Mouse (Mus musculus): ENCODE data around the gene Gm4881.

Gm4881 gene

DNA sequence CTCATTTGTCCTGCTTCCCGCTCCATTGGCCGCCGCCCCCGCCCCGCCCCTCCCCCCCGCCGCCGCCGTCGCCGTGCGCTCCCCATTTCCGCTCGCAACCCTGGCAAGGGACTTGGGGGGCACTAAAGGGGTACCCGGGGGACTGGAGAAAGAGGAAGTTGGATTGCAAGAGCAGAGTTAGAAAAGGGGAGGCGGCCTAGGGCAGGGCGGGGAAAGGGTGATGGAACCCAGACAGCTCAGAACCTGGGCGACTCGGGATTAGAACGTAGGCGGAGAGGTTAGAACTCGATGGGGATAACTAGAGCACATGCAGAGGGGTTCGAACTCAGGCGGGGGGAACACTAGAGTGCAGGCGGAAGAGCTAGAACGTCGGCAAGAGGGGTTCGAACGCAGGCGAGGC lies 10.2 kb upstream of the Gm4881 start:
- peak in 1 of 2 experiments; percentile 27 for DNase-seq (ENCODE audit: low spot score in 2 of 2)

DNA sequence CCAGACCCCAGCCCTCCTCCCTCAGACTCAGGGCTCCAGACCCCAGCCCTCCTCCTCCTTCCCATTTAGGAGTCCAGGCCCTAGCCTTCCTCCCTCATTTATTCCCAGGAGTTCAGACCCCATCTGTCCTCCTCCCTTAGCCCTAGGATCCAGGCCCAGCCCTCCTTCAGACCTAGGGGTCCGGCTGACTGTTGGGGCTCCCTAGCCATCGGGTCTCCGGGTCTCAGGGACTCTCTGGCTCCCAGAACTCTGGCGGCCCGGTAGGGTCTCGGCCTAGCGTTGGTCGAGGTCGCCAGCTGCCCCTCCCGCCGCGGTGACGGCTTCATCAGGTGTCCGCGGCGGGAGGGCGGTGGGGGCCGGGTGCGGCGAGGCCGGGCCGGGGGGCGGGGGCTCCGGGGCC lies 9.7 kb upstream of the Gm4881 start:
- DNase-seq (ENCODE audit: low spot score in 2 of 2) = peak in 1 of 2 experiments; percentile 19

DNA sequence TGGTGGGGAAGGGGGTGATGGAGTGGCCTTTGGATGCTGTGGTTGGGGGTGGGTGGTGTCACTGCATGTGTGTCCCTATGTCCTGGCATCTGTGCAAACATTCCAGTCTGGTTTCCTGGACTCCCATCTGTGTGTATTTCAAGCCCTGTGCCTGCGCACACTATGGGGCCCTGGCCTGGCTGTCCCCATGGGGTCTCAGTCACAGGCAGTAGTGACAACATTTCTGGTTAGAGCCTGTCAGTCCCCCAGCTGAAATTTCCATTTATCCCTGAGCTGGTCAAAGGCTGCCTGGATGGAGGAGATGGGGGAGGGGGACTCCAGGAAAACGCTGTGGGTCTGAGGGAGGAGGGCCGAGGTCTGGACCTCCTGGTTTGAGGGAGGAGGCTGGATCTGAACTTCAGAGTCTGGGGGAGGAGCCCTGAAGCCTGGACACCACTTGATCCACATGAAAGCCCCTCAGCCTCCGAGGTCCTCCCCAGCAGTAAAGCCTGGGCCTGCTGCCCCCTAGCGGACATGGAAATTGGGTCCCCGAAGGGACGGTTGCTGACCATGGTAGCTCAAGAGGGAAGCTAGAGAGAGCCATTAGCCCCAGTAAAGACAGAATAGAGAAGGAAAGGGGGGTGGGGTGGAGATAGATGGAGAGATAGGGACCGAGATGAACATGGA lies 5.8 kb upstream of the Gm4881 start:
- peak in 1 of 2 experiments; percentile 74 for DNase-seq (ENCODE audit: low spot score in 2 of 2)

DNA sequence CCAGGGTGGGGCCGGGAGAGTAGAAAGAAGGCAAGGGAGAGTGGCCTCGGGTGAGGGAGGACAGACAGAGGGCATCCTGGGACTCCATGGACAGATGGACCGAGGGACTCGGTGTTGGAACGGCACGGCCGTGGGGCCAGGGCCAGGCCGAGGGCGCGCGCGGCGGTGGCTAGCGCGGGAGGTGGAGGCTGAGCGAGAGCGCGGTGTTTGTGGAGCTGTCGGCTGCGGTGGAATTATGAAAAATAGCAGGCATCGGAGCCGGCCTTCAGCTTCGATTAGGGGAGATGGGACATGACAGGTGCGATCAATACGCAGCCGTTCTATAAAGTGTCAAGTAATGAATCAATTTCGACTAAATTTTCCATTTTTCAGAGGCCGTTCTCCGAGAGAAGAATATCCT lies 4.5 kb upstream of the Gm4881 start:
- no peak for DNase-seq (ENCODE audit: low spot score in 2 of 2)

DNA sequence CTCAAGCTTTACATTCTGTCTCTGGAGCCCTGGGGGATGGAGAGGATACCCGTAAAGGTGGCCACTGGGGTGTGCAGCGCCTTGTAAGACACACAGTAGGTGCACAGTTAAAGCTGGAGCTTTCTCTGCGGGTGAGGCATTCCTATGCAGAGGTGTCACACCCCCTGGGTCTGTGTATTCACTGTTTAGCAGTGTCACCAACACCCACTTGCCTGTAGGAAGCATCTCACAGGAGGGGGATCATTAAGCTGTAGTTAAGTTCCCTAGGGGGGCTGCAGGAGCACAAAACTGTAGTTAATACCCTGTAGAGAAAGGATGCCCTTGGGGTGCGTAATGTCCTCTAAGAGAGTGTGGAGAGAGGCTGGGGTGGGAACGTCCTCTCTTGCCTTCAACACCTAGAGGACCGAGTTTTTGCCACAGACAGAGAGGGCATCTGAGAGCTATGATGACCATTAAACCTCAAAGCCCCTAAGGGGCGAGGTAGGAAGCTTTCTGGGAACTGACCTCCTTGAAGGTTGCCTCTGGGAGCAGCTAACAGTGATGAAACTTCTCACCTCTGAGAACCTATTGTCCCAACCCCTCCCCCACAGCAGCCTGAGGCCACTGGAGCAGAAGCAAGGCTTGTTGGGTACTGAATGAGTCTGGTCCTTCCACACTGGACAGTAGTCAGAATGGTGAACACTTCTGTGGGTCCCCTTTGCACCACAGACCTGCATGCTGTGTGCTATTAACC lies 3.2 kb upstream of the Gm4881 start:
- no peak for DNase-seq (ENCODE audit: low spot score in 2 of 2)

DNA sequence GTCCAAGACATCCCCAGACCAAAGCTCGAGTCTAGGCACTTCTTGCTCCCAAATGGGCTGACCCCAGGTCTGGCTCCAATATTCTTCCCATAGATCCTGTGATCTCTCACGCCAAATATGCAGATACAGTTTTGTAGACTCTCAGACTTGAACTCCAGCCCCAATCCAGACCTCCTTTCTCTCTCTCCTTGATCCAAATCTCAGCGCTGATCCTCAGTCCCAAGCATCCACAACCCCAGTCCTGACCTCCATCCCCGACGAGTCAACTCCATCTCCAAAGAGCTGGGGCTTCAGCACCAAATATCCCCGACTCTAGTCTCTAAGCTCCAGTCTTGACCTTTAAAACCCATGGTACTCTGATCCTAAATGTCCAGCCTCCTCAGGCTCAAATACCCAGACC lies 653 bp downstream of the Gm4881 start:
- no peak for DNase-seq (ENCODE audit: low spot score in 2 of 2)

DNA sequence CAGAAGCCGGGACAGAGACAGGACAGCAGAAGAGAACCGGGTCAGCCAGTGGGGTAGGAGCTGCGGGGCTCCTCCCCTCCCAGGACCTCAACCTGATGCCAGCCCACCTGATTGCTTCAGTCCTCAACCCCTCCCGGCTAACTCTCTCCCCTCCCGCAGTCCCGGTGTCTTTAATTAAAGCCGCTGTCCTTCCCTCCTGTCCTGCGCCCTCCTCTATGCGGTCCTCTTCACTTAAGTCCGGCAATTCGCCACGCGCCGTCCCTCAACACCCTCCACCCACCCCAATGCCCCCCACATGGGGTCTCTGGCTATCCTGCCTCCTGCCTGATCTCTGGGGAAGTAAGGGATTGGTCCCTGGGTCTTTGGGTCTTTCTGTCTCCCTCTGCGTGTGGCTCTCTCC lies 12.6 kb downstream of the Gm4881 start:
- DNase-seq (ENCODE audit: low spot score in 2 of 2) = no peak

DNA sequence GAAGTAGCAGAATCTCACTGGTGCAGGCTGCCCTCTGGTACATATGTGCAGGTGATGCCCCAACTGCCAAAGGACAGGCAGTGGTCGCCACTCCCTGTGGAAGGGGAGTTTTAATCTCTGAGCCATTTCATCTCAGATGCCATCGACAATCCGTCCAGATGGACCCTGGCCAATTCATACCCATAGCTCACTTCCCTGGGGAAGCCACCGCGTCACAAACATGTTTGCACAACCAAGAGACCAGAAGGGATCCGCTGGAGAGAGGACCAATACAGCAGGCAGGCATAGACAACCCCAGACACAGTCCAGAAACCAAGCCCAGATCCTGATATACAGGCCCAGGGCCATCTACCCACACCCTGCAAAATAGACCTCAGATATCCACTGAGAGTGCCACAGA lies 13.8 kb downstream of the Gm4881 start:
- DNase-seq (ENCODE audit: low spot score in 2 of 2) = no peak

DNA sequence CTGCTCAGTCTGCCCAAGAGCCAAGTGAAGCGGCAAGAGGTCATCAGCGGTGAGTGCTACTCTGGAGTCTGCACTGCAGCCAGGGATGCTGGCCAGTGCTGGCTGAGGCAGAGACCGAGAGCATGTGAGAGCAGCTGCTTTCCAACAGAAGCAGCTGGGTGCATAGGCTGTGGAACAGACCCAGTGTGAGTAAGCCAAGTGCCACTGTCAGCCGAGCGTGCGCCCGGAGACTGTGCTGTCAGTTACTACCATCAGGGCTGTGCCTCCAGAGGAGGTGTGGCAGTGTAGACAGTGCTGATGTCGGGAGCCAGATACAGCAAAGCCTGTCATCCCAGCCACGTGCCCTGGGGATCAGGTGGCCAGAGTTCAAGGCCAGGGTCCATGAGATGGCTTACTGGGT lies 24.6 kb downstream of the Gm4881 start:
- peak in 1 of 2 experiments; percentile 46 for DNase-seq (ENCODE audit: low spot score in 2 of 2)

DNA sequence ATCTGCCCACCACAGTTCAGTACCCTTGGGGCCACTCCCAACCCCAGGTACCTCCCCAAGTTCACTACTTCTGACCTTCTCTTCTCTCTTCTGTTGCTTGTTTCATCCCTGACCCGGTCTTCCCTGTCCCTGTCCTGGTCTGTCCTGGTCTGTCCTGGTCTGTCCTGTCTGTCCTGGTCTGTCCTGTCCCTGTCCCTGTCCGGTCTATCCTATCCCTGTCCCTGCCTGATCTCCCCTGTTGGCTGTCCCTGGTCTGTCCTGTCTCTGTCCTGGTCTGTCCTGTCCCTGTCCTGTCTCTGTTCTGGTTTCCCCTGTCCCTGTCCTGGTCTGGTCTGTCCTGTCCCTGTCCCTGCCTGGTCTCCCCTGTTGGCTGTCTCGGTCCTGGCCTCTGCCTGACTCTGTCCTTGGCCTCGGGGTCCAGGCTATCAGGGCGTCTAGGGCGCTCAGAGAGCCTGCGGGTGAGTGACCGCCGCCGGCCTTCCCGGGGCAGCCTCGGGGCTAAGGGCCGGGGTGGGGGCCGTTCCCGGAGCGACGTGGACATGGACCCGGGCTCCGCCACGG lies 25.5 kb downstream of the Gm4881 start:
- DNase-seq (ENCODE audit: low spot score in 2 of 2) = no peak

DNA sequence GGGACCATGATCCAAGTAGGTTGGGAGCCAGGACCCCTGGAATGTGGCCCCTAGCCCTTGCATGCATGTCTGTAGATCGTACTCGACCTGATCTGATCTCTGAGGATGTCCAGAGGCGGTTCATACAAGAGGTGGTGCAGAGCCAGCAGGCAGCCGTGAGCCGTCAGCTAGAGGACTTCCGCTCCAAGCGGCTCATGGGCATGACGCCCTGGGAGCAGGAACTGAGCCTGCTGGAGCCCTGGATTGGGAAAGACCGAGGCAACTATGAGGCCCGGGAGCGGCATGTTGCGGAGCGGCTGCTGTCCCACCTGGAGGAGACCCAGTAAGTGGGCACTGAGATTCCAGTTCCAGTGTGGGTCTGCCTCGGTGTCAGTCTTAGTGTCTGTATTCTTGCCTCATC lies 31.8 kb downstream of the Gm4881 start:
- DNase-seq (ENCODE audit: low spot score in 2 of 2) = no peak

DNA sequence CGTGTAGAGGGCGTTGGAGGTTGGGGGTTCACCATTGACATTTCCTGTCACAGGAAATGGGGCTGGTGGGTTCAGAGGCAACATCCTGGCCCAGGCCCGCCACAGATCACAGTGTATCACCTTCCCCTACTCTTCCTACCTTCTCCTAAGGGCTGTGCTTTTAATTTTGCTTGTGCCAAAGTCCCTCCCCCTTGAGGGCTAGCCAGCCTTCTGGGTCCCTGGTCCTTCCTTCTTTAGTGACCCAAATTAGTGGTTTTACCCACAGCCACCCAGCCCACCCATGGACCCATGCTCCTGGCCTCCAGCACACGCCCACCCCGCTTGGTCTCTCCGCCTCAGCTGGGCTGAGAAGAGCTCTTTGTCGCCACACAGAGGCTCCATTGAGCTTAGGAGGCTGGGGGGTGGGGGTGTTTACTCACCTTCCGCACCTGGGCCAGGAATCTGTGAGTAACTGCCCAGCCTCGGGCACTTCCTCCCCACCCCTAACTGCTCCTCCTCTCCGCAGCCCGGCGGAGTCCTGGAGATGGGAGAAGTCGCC lies 37.0 kb downstream of the Gm4881 start:
- DNase-seq (ENCODE audit: low spot score in 2 of 2) = no peak

DNA sequence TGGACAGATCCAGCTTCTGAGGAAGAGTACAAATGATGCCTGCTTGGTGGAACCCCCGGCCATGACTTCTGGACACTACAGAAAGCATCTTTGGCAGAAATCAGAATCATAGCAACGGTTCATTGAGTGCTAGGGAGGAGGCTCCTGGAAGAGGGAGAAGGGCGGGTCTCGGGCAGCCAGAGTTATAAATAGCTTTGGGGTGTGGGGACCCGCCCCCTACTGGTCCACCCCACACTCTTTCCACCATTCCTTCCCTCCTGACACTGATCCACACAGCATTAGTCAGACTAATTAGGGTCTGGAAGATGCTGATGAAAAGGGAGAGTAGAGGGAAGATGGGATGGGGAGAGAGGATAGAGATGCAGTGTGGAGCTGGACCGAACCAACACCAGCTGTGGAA lies 37.7 kb downstream of the Gm4881 start:
- DNase-seq (ENCODE audit: low spot score in 2 of 2) = no peak

DNA sequence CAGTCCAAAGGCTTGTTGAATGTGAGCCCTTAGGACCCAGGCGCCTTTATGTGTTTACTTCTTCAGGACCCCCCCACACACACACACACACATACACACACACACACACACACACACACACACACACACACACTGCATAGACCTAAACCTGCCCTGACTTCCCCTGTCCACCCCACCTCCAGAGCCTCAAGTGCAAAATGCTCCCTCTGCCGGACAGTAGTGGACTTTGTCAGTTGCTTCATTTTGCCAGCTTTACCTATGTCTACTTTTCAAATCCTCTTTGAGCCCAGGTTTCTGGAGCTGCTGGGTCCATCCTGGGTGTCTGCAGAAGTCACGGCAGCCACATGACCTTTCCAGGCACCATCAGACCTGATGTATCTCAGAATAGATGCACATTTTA lies 39.4 kb downstream of the Gm4881 start:
- DNase-seq (ENCODE audit: low spot score in 2 of 2) = peak in 1 of 2 experiments; percentile 68

DNA sequence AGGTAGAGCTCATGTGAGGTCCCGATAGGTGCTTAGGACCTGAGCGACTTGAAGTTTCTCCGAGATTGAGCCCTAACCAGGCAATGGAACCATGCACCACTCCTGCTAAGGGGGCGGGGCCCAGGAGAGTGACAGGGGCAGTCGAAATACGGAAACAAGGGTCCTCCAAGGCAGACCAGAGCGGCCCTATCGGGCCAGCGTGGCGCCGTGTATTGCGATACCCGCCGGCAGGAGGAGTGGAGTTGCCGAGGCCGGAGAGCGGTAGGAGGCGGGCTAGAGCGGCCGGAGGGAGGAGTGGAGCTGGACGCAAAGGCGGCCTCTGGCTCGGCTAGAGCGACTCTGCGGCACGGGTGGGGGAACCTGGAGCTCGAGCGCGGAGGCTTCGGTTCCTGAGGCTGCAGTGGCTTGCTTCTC lies 40.2 kb downstream of the Gm4881 start:
- DNase-seq (ENCODE audit: low spot score in 2 of 2) = peak; percentile 98

DNA sequence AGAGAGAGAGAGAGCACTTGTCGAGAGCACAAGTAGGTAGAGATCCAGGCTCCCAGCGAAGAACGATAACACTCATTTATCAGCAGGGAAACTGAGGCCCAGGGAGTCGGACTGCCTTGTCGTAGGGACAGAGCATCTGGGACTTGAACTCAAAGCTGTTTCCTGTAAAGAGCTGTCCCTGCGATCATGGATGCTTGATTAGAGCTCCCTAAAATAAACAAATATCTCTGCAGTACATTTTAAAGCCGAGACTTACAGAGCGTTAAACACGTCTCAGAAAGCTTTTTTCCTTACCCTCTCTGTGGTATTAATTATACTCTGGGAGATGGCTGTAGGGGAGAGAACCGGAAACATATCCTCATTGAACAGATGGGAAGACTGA lies 40.9 kb downstream of the Gm4881 start:
- no peak for DNase-seq (ENCODE audit: low spot score in 2 of 2)

DNA sequence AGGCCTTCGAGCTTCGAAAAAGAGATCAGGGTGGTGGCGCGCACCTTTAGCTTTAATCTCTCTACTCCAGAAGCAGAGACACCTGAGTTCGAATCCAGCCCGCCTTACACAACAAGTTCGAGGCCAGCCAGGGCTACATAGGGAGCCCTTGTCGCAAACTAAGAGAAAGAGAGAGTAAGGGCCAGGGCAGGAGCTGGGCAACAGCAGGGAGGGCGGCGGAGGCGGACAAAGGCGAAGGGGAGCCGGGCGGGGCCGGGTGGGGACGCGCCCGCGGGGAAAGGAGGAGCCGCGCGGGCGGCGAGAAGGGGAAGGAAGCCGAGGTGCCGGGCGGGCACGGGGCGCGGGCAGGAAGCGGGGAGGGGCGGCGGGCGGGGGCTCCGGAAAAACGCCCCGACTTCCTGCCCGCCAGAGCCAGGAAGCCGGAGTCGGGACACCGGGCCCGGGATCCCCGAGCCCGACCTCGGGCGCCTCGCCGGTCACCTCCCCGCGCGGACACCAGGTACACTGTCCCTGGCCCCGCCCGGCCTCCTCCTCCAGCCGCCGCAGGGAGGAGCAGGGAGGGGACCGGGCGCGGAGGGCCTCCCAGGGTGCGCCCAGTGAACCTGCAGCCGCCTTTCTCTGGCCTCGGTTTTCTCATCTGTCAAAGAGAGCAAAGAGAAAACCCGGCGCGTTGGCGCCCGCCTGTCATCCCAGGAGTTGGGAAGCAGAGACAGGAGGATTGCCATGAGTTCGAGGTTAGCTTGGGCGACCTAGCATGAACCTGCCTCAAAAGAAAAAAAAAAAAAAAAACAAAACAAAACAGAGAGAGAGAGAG lies 41.5 kb downstream of the Gm4881 start, which contains the start of gene Arhgef1:
Gene Arhgef1, plus strand, starts transcription at position 283 of the 814 bp plus-strand sequence.
- DNase-seq (ENCODE audit: low spot score in 2 of 2) = peak; percentile 41 to 49

DNA sequence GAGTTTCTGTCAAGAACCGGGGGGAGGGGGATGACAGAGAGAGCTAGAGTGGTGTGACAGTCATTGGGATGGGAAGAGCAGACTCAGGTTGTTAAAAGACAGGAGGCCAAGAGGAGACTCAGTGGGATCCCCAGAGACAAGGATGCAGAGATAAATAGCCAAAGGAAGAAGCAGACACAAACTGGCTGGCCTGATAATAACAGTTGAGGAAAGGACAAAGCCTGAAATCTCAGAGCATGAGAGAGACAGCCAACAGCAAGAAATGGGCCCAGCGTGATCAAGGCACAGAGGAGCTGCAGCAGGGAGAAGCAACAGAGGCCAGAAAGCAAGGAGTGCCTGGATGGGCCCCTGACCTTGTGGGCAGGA lies 42.0 kb downstream of the Gm4881 start:
- no peak for DNase-seq (ENCODE audit: low spot score in 2 of 2)

DNA sequence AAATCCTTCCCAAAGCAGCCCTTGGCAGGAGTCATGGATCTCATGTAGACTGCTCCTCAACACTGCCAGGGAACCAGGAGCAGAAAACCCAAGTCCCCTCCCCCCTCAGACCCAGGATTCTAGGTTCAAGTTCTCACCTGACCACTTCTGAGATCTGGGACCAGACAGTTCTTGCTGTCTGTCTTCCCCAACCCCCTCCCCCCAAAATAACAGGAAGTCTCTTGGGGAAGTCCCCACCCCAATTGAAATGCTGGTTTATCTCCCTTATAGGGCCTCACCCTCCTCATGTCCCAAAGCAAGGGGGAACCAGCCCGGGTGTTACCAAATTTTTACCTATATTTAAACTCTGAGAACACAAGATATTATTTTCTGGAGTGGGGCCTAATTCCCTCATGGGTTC lies 42.5 kb downstream of the Gm4881 start:
- no peak for DNase-seq (ENCODE audit: low spot score in 2 of 2)

DNA sequence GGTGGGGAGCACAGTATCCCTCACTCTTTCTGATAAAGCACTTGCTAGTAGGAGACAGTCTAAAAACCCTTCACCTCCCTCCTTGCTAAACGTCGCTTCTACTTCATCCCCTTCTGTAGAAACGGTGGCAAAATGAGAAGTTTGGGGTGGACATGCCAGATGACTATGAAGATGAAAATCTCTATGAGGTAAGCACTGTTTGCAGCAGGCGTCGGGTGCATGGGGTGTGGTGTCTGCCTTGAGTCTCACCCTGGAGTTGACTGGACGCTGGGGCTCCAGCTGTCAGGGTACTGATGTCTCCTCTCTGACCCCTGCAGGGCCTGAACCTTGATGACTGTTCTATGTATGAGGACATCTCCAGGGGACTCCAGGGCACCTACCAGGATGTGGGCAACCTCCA lies 43.2 kb downstream of the Gm4881 start:
- DNase-seq (ENCODE audit: low spot score in 2 of 2) = no peak

DNA sequence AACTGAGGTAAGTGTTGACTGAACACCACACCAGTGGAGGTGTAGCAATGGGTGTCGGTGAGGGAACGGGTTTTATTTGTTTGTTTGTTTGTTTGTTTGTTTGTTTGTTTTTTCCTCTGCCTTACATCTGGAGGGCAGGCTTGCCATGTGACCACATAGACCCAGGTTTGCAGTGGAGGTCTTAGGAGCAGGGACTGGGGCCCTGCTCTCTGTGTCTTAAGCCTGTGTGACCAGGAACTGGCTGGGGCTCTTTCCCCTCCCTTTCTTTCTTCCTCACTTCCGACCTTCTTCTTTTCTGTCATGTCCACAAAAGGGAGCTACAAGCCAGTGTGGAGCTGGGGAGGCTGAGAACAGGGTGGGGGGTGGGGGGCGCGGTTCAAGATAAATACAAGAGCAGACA lies 46.3 kb downstream of the Gm4881 start:
- DNase-seq (ENCODE audit: low spot score in 2 of 2) = no peak

DNA sequence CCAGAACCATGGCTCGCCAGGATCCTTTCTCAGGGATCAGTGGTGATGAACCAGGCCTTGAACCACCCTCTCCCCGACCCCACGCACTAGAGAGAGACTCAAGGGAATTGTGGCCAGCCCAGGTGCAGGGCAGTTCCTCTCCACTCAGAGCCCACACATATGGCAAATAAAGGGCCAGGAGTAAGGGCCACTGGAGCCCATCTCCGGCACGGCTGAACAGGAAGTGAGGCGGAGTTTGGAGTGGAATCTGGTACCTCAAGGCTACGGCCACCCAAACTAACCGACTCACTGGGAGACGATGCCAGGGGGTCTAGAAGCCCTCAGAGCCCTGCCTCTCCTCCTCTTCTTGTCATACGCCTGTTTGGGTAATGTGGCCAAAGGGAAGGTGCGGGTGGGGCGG lies 47.1 kb downstream of the Gm4881 start, which contains the start of gene Cd79a:
Gene Cd79a, plus strand, starts transcription at position 158 of the 400 bp plus-strand sequence.
- no peak for DNase-seq (ENCODE audit: low spot score in 2 of 2)
